Mouse (Mus musculus) intestine, embryonic 16.5 days (tissue): ENCODE results near the gene Isg20l2. TPM values are rescaled to one million over a fixed set of nuclear protein-coding genes. Genes with fewer than 3 reads are reported as not detected.

ENCODE experiments used
- ATAC-seq: fragments of 200-750 bp; cut with Nextera tagmentation; 2 replicates; pipeline ENCODE4 v1.8.0; 2017; ENCODE audit warnings: moderate TSS enrichment, moderate library complexity
- H3K27ac ChIP-seq: fragments of 300-500 bp; sonication (generic); 2 replicates; pipeline ENCODE4 v1.5.1; 2014; ENCODE audit warnings: mild to moderate bottlenecking, low read length
- H3K27me3 ChIP-seq: fragments of 300-500 bp; sonication (generic); replicated peaks from 2 replicates; pipeline ENCODE4 v1.6.1; 2014; ENCODE audit warnings: low read length, control low read depth, mixed read lengths; ENCODE audit not compliant: control insufficient read depth, insufficient read depth
- H3K36me3 ChIP-seq: fragments of 300-500 bp; sonication (generic); 2 replicates; pipeline ENCODE4 v1.6.1; 2014; ENCODE audit warnings: low read length, control low read depth; ENCODE audit not compliant: control insufficient read depth, insufficient read depth
- H3K4me1 ChIP-seq: fragments of 300-500 bp; sonication (generic); 2 replicates; pipeline ENCODE4 v1.6.1; 2014; ENCODE audit warnings: low read length, control low read depth, mixed read lengths; ENCODE audit not compliant: control insufficient read depth, insufficient read depth
- H3K4me2 ChIP-seq: fragments of 300-500 bp; sonication (generic); 2 replicates; pipeline ENCODE4 v1.6.1; 2014; ENCODE audit warnings: low read depth, low read length, control low read depth
- H3K4me3 ChIP-seq: fragments of 300-500 bp; sonication (generic); 2 replicates; pipeline ENCODE4 v1.5.1; 2014; ENCODE audit warnings: mild to moderate bottlenecking, low read length
- H3K9ac ChIP-seq: fragments of 300-500 bp; sonication (generic); 2 replicates; pipeline ENCODE4 v1.6.1; 2014; ENCODE audit warnings: low read depth, low read length
- H3K9me3 ChIP-seq: fragments of 300-500 bp; sonication (generic); 2 replicates; pipeline ENCODE4 v1.6.1; 2016; ENCODE audit warnings: low read length, control low read depth; ENCODE audit not compliant: control insufficient read depth
- WGBS: fragments of 180-500 bp; shearing (Covaris S2); extraction: QIAGEN DNeasy Blood & Tissue Kit; methylation state at CpG from one replicate; pipeline ENCODE4 v1.1.7; 2014; 5-methylcytosine and 5-hydroxymethylcytosine counted together
- polyA plus RNA-seq: library from polyadenylated mRNA; unstranded; fragments of >200 nt; fragmentation: Nextera tagmentation; extraction: Ambion mirVana; gene quantifications from 2 replicates; pipeline ENCODE4 v1.2.1, GENCODE M21; 2015

Isg20l2 gene
- polyA plus RNA-seq, 1 experiment from 2014 or later: 39.8 TPM

GRCm38 (mm10) chr3:87943586-87943985 lies 13.5 kb downstream of the Isg20l2 start:
- no peak for ATAC-seq
- Histone ChIP-seq H3K4me1 (peaks cover 16% of the 10 kb centered on the region), H3K27me3 (peaks cover 11% of the 10 kb centered on the region; the same call in 1 of the 2 replicates), H3K4me2 (no peak overlapping the region), H3K9ac (no peak overlapping the region), H3K9me3 (no peaks in the 10 kb centered on the region), H3K27ac (no peak overlapping the region), H3K4me3 (no peak overlapping the region), H3K36me3 (peaks cover 13% of the 10 kb centered on the region)
- 78% methylated on average over 7 of the region's 7 CpGs for WGBS

- 38% methylated on average over 4 of the region's 4 CpGs for WGBS
- Histone ChIP-seq H3K4me1 (peaks cover 24% of the 10 kb centered on the region), H3K27ac (no peak overlapping the region), H3K9ac (no peak overlapping the region), H3K9me3 (no peaks in the 10 kb centered on the region), H3K27me3 (peaks cover 24% of the 10 kb centered on the region), H3K4me2 (no peak overlapping the region), H3K4me3 (no peak overlapping the region), H3K36me3 (0 out of 2 replicates have a peak, but pooled peaks cover 3% of the 10 kb centered on the region)
- no peak for ATAC-seq
These were observed 14.9 kb downstream of the Isg20l2 start for GRCm38 (mm10) chr3:87944838-87945600.

GRCm38 (mm10) chr3:87945781-87946540 lies 15.8 kb downstream of the Isg20l2 start:
- no peak overlapping the region for H3K9ac ChIP-seq
- H3K36me3 ChIP-seq: no peaks in the 10 kb centered on the region
- H3K27ac ChIP-seq: no peak overlapping the region
- peaks cover 26% of the 10 kb centered on the region for H3K27me3 ChIP-seq
- no peak for ATAC-seq
- peaks cover 25% of the 10 kb centered on the region for H3K4me1 ChIP-seq
- H3K4me2 ChIP-seq: no peak overlapping the region
- whole genome bisulfite sequencing: 46% methylated on average over 12 of the region's 12 CpGs
- H3K4me3 ChIP-seq: no peak overlapping the region
- no peaks in the 10 kb centered on the region for H3K9me3 ChIP-seq

- WGBS: 44% methylated on average over 1 of the region's 1 CpGs
- H3K9me3 ChIP-seq: no peaks in the 10 kb centered on the region
- ATAC-seq: no peak
- no peak overlapping the region for H3K4me3 ChIP-seq
- H3K27ac ChIP-seq: no peak overlapping the region
- H3K9ac ChIP-seq: no peak overlapping the region
- peaks cover 25% of the 10 kb centered on the region for H3K4me1 ChIP-seq
- H3K27me3 ChIP-seq: peaks cover 26% of the 10 kb centered on the region
- no peaks in the 10 kb centered on the region for H3K36me3 ChIP-seq
- H3K4me2 ChIP-seq: no peak overlapping the region
These were observed 16.4 kb downstream of the Isg20l2 start for GRCm38 (mm10) chr3:87946541-87946860.

- Histone ChIP-seq H3K9ac (peak overlapping the region; percentile 17; the same call in 1 of the 2 replicates), H3K27ac (no peak overlapping the region)
These were observed 17.1 kb downstream of the Isg20l2 start for GRCm38 (mm10) chr3:87947056-87947810.

GRCm38 (mm10) chr3:87947811-87948199 lies 17.7 kb downstream of the Isg20l2 start:
- Histone ChIP-seq H3K9ac (peak overlapping the region; percentile 17), H3K4me2 (peak overlapping the region; percentile 46), H3K27me3 (peaks cover 29% of the 10 kb centered on the region), H3K4me1 (peaks cover 25% of the 10 kb centered on the region), H3K4me3 (peak overlapping the region; percentile 21), H3K36me3 (no peaks in the 10 kb centered on the region), H3K27ac (no peak overlapping the region), H3K9me3 (no peaks in the 10 kb centered on the region)
- ATAC-seq: no peak
- WGBS: under 1% methylated on average over 17 of the region's 17 CpGs

More at GRCm38 (mm10) chr3:87947056-87947810, 17.1 kb downstream of the Isg20l2 start:
- peak overlapping the region; percentile 46 for H3K4me2 ChIP-seq
- 11% methylated on average over 26 of the region's 26 CpGs for WGBS
- peak overlapping the region; percentile 21 for H3K4me3 ChIP-seq
- H3K36me3 ChIP-seq: no peaks in the 10 kb centered on the region
- H3K9me3 ChIP-seq: no peaks in the 10 kb centered on the region
- no peak for ATAC-seq
- H3K4me1 ChIP-seq: peaks cover 25% of the 10 kb centered on the region
- peaks cover 28% of the 10 kb centered on the region for H3K27me3 ChIP-seq

- 0 out of 2 replicates have a peak, but pooled peaks have one; percentile 16 for ATAC-seq
- Histone ChIP-seq H3K4me2 (peak within 1 kb of the TSS; percentile 46), H3K27ac (no peak within 1 kb of the TSS), H3K36me3 (no peaks in the 10 kb centered on the region), H3K9me3 (no peaks in the 10 kb centered on the region), H3K4me1 (peaks cover 25% of the 10 kb centered on the region), H3K9ac (peak within 1 kb of the TSS; percentile 17), H3K4me3 (peak within 1 kb of the TSS; percentile 21), H3K27me3 (peaks cover 29% of the 10 kb centered on the region)
- WGBS: 6% methylated on average over 35 of the region's 35 CpGs
These were observed 18.5 kb downstream of the Isg20l2 start, which contains the start of gene Crabp2 for GRCm38 (mm10) chr3:87948378-87949265. TSS of gene Crabp2 (plus strand) at chr3:87948666.

GRCm38 (mm10) chr3:87949266-87949954 lies 19.3 kb downstream of the Isg20l2 start:
- peaks cover 29% of the 10 kb centered on the region for H3K27me3 ChIP-seq
- WGBS: 26% methylated on average over 16 of the region's 16 CpGs
- H3K36me3 ChIP-seq: no peaks in the 10 kb centered on the region
- H3K9ac ChIP-seq: no peak overlapping the region
- H3K27ac ChIP-seq: no peak overlapping the region
- peaks cover 25% of the 10 kb centered on the region for H3K4me1 ChIP-seq
- no peak for ATAC-seq
- no peak overlapping the region for H3K4me3 ChIP-seq
- no peaks in the 10 kb centered on the region for H3K9me3 ChIP-seq
- 0 out of 2 replicates have a peak overlapping the region, but pooled peaks have one; percentile 46 for H3K4me2 ChIP-seq
